Mouse (Mus musculus) lung, postnatal 14 days (tissue): Measurements from ENCODE around the gene Hes3.

Experiments used
- DNase-seq: peaks from one replicate; pipeline ENCODE4 v3.0.0; 2021

The Hes3 gene

GRCm38 (mm10) chr4:152291562-152291961 is at the start of gene Hes3:
Hes3 (minus strand) TSS chr4:152291662.
- DNase-seq, result no peak

- no peak for DNase-seq
Observed at GRCm38 (mm10) chr4:152340584-152341284, 49.3 kb upstream of the Hes3 start.

GRCm38 (mm10) chr4:152339293-152339790 is 47.9 kb upstream of the Hes3 start:
- no peak for DNase-seq

- no peak for DNase-seq
Observed at GRCm38 (mm10) chr4:152338419-152339292, 47.2 kb upstream of the Hes3 start, which contains the start of gene Chd5. Chd5 (plus strand) TSS chr4:152338651.

GRCm38 (mm10) chr4:152337772-152338171 is 46.3 kb upstream of the Hes3 start:
- DNase-seq, result no peak

- no peak for DNase-seq
Observed at GRCm38 (mm10) chr4:152333587-152333986, 42.1 kb upstream of the Hes3 start.

GRCm38 (mm10) chr4:152332952-152333351 is 41.5 kb upstream of the Hes3 start:
- DNase-seq, result peak; percentile 76

GRCm38 (mm10) chr4:152328691-152329090 is 37.2 kb upstream of the Hes3 start:
- DNase-seq, result peak; percentile 48

GRCm38 (mm10) chr4:152326543-152326942 is 35.1 kb upstream of the Hes3 start:
- no peak for DNase-seq

- DNase-seq, result peak; percentile 91
Observed at GRCm38 (mm10) chr4:152325574-152326411, 34.3 kb upstream of the Hes3 start, which contains the start of gene Rpl22. Rpl22 (plus strand) TSS chr4:152325742.

GRCm38 (mm10) chr4:152324641-152325562 is 33.4 kb upstream of the Hes3 start:
- DNase-seq, result no peak

- no peak for DNase-seq
Observed at GRCm38 (mm10) chr4:152321464-152321863, 30.0 kb upstream of the Hes3 start.

- peak; percentile 61 for DNase-seq
Observed at GRCm38 (mm10) chr4:152318517-152319234, 27.2 kb upstream of the Hes3 start, which contains the start of gene Rnf207. Rnf207 (minus strand) TSS chr4:152318993.

- DNase-seq, result no peak
Observed at GRCm38 (mm10) chr4:152317631-152318033, 26.2 kb upstream of the Hes3 start.

- no peak for DNase-seq
Observed at GRCm38 (mm10) chr4:152315498-152316213, 24.2 kb upstream of the Hes3 start.

- DNase-seq, result no peak
Observed at GRCm38 (mm10) chr4:152313934-152314333, 22.5 kb upstream of the Hes3 start.

GRCm38 (mm10) chr4:152313211-152313632 is 21.8 kb upstream of the Hes3 start:
- no peak for DNase-seq

GRCm38 (mm10) chr4:152312186-152312585 is 20.7 kb upstream of the Hes3 start:
- no peak for DNase-seq

- DNase-seq, result no peak
Observed at GRCm38 (mm10) chr4:152307542-152307941, 16.1 kb upstream of the Hes3 start.

- no peak for DNase-seq
Observed at GRCm38 (mm10) chr4:152305991-152306390, 14.5 kb upstream of the Hes3 start.
